Mouse (Mus musculus) lung, postnatal 0 days (tissue): ENCODE data around the gene Cmtm8.

Source experiments
- CTCF ChIP-seq: IDR thresholded peaks from 2 replicates; pipeline ENCODE4 v1.5.1; 2016; ENCODE audit warnings: antibody characterized with exemption, mild to moderate bottlenecking
- EP300 ChIP-seq: IDR thresholded peaks from 2 replicates; pipeline ENCODE4 v1.6.1; 2016; ENCODE audit warnings: antibody characterized with exemption, mild to moderate bottlenecking, control low read depth

DNA sequence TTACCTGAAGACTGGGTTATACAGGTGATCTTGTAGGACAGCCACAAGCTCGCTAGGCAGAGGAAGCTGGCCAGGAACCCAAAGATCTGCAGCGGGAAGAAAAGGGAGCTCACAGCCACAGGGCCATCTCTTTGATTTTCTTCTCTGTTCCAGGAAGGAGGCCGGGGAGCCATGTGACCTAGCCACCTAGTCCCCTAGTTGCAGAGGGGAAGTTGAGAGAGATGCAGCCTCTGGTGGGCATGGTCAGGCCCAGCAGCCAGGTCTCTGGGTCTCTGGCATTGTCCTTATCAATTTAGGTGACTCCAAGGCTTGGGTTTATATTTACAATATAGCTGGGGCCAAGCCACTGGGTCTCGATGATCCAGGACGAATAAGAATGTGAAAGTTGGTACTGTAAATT is 85.2 kb downstream of the Cmtm8 start:
- TF ChIP-seq EP300 (no peak), CTCF (no peak)
